Mouse (Mus musculus): ENCODE measurements around the gene Olfr1357. TPM values are rescaled to one million over a fixed set of nuclear protein-coding genes. Genes with fewer than 3 reads are reported as not detected.

Gene Olfr1357
- polyA plus RNA-seq, 1 experiment: not detected

- DNase-seq (ENCODE audit: low read depth): no peak
- TF ChIP-seq POLR2A (IDR thresholded peaks at IDR 0.05; ENCODE audit: borderline replicate concordance, extremely low read depth, insufficient read depth, insufficient read length, poor library complexity, severe bottlenecking) (no peak), CTCF (IDR thresholded peaks at IDR 0.05; ENCODE audit: borderline replicate concordance, extremely low read depth, insufficient read depth, insufficient read length) (no peak)
Measured at GRCm38 (mm10) chr10:78578204-78578603, 39.7 kb downstream of the Olfr1357 start.

- no peak for TF ChIP-seq CTCF (IDR thresholded peaks at IDR 0.05; ENCODE audit: borderline replicate concordance, extremely low read depth, insufficient read depth, insufficient read length)
- TF ChIP-seq POLR2A (IDR thresholded peaks at IDR 0.05; ENCODE audit: borderline replicate concordance, extremely low read depth, insufficient read depth, insufficient read length, poor library complexity, severe bottlenecking): no peak
Measured at GRCm38 (mm10) chr10:78576435-78577184, 41.3 kb downstream of the Olfr1357 start.

DNA sequence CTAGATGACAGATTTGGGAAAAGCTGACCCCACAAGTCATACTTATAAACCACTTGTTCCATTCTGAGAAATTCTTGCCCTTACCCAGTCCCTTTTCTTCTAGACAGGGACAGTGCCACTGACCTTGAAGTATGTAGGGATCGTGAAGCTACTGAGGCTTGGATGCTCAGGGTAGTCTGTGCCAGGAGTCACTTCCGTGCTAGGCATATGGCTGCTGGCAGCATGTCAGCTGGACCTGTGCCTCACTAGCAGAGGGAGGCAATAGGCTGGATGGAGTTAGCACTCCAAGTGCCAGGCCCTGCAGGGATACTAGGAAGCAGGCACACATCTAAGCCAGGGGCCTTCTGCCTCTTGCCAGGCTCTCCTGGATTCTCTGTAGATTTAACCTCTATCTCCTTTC is 42.2 kb downstream of the Olfr1357 start:
- TF ChIP-seq CTCF (IDR thresholded peaks at IDR 0.05; ENCODE audit: borderline replicate concordance, extremely low read depth, insufficient read depth, insufficient read length) (no peak), POLR2A (IDR thresholded peaks at IDR 0.05; ENCODE audit: borderline replicate concordance, extremely low read depth, insufficient read depth, insufficient read length, poor library complexity, severe bottlenecking) (no peak)
- DNase-seq (ENCODE audit: low read depth): peak; percentile 80

More at GRCm38 (mm10) chr10:78576435-78577184, 41.3 kb downstream of the Olfr1357 start:
- no peak for DNase-seq (ENCODE audit: low read depth)

- no peak for DNase-seq (ENCODE audit: low read depth)
- TF ChIP-seq CTCF (IDR thresholded peaks at IDR 0.05; ENCODE audit: borderline replicate concordance, extremely low read depth, insufficient read depth, insufficient read length) (no peak), POLR2A (IDR thresholded peaks at IDR 0.05; ENCODE audit: borderline replicate concordance, extremely low read depth, insufficient read depth, insufficient read length, poor library complexity, severe bottlenecking) (no peak)
Measured at GRCm38 (mm10) chr10:78575105-78575632, 42.7 kb downstream of the Olfr1357 start.

- no peak for TF ChIP-seq CTCF (IDR thresholded peaks at IDR 0.05; ENCODE audit: borderline replicate concordance, extremely low read depth, insufficient read depth, insufficient read length)
- TF ChIP-seq POLR2A (IDR thresholded peaks at IDR 0.05; ENCODE audit: borderline replicate concordance, extremely low read depth, insufficient read depth, insufficient read length, poor library complexity, severe bottlenecking): no peak
- peak; percentile 98 for DNase-seq (ENCODE audit: low read depth)
Measured at GRCm38 (mm10) chr10:78574250-78575104, 43.4 kb downstream of the Olfr1357 start, which contains the start of gene Ilvbl. Gene Ilvbl (plus strand): TSS chr10:78574346.

- no peak for TF ChIP-seq POLR2A (IDR thresholded peaks at IDR 0.05; ENCODE audit: borderline replicate concordance, extremely low read depth, insufficient read depth, insufficient read length, poor library complexity, severe bottlenecking)
- TF ChIP-seq CTCF (IDR thresholded peaks at IDR 0.05; ENCODE audit: borderline replicate concordance, extremely low read depth, insufficient read depth, insufficient read length): no peak
- no peak for DNase-seq (ENCODE audit: low read depth)
Measured at GRCm38 (mm10) chr10:78573226-78573625, 44.6 kb downstream of the Olfr1357 start.

DNA sequence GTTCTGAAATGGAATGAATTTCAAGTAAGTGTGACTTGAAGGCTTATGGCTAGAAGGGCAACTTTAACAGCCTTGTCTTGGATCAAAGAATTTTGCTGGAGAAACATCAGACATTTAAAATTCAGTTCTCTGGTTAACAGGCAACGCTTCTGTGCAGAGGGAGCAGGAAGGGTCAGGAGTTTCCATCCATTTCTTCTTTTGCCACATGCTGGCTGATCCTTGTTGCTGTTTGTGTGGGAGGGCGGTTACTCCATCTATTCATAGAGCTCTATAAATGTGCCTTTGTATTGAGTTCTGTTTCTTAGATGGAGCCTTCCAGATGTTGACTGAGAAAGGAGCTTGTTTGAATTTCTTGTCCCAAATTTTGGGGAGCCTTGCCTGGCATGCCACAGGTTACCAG is 47.0 kb downstream of the Olfr1357 start:
- TF ChIP-seq POLR2A (IDR thresholded peaks at IDR 0.05; ENCODE audit: borderline replicate concordance, extremely low read depth, insufficient read depth, insufficient read length, poor library complexity, severe bottlenecking) (no peak), CTCF (IDR thresholded peaks at IDR 0.05; ENCODE audit: borderline replicate concordance, extremely low read depth, insufficient read depth, insufficient read length) (no peak)
- DNase-seq (ENCODE audit: low read depth): no peak

DNA sequence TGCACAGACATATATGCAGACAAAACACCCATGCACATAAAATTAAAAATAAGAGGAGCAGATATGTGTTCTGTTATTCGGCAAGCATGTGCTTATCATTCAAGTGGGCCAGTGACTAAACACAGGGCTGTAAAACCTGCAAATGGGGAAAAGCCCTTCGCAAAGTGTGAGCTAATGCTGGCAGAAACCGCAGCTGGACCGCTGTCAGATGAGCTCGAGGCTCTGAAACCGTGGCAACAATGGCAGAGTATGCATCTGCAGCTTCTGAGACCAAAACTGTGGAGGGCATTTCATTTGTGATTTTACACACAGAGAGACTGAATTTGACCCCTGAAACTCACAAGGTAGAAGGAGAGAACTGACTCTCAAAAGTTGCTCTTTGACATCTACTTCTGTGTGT is 47.5 kb downstream of the Olfr1357 start:
- TF ChIP-seq CTCF (IDR thresholded peaks at IDR 0.05; ENCODE audit: borderline replicate concordance, extremely low read depth, insufficient read depth, insufficient read length): no peak
- TF ChIP-seq POLR2A (IDR thresholded peaks at IDR 0.05; ENCODE audit: borderline replicate concordance, extremely low read depth, insufficient read depth, insufficient read length, poor library complexity, severe bottlenecking): no peak
- no peak for DNase-seq (ENCODE audit: low read depth)

- no peak for TF ChIP-seq POLR2A (IDR thresholded peaks at IDR 0.05; ENCODE audit: borderline replicate concordance, extremely low read depth, insufficient read depth, insufficient read length, poor library complexity, severe bottlenecking)
- no peak for DNase-seq (ENCODE audit: low read depth)
Measured at GRCm38 (mm10) chr10:78569686-78570085, 48.2 kb downstream of the Olfr1357 start.

DNA sequence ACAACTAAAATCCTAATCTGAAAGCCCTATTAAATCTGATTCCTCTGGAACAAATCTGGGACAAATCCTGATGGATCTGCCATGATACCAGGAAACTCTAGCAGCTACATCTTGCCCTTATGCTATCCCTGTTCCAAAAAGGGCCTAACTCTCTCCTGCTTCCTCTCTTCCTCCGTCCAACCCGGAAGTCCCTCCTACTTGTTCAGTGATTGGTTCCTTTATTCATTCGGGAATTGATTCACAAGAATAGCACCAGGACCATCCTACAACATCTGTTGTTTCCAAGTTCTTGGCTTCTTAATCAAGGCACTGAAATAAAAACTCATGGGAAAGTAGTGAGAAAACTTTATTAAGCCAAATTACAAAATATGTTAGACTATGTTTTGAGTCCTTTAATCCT is 48.7 kb downstream of the Olfr1357 start:
- no peak for TF ChIP-seq POLR2A (IDR thresholded peaks at IDR 0.05; ENCODE audit: borderline replicate concordance, extremely low read depth, insufficient read depth, insufficient read length, poor library complexity, severe bottlenecking)
- TF ChIP-seq CTCF (IDR thresholded peaks at IDR 0.05; ENCODE audit: borderline replicate concordance, extremely low read depth, insufficient read depth, insufficient read length): no peak
- DNase-seq (ENCODE audit: low read depth): no peak

DNA sequence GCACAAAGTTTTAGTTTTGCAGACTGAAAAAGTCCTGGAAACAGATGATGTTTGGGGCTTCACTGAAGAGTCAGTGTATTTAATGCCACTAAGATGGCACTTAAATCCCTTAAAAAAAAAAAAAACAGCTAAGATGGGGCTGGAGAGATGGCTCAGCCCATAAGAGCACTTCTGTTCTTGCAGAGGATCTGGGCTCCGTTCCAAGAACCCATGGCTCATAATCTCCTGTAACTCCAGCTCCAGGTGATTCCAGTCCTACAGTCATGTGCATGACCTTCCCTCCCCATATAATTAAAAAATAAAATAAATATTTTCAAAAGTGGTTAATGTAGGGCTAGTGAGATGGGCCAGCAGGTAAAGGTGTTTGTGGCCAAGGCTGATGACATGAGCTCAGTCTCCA is 52.8 kb downstream of the Olfr1357 start:
- TF ChIP-seq POLR2A (IDR thresholded peaks at IDR 0.05; ENCODE audit: borderline replicate concordance, extremely low read depth, insufficient read depth, insufficient read length, poor library complexity, severe bottlenecking) (no peak), CTCF (IDR thresholded peaks at IDR 0.05; ENCODE audit: borderline replicate concordance, extremely low read depth, insufficient read depth, insufficient read length) (no peak)
- no peak for DNase-seq (ENCODE audit: low read depth)

Other genes with a start within 250 kb of the Olfr1357 start
- gene Rrp1, start 205.0 kb downstream of the Olfr1357 start, polyA plus RNA-seq (2012; rRNA removed): 211 and 385 TPM in 2 replicates
- gene Cstb, start 192.4 kb downstream of the Olfr1357 start, polyA plus RNA-seq (2012; rRNA removed): 53.5 and 72.9 TPM in 2 replicates
- 13.8 and 26.2 TPM in 2 replicates for gene Pdxk, start 153.1 kb downstream of the Olfr1357 start, polyA plus RNA-seq (2012; rRNA removed)
- gene Olfr1358, start 100.6 kb downstream of the Olfr1357 start, polyA plus RNA-seq (2012; rRNA removed): 0.08 TPM in 1 of 2 replicates, not detected in the other
- gene Ilvbl, start 43.7 kb downstream of the Olfr1357 start, polyA plus RNA-seq (2012; rRNA removed): 44.6 and 45.2 TPM in 2 replicates
- gene Syde1, start 26.1 kb downstream of the Olfr1357 start, polyA plus RNA-seq (2012; rRNA removed): 9.1 and 9.5 TPM in 2 replicates
- 0.03 and 0.10 TPM in 2 replicates for gene Casp14, start 100.2 kb upstream of the Olfr1357 start, polyA plus RNA-seq (2012; rRNA removed)
- 0.14 TPM in 1 of 2 replicates, not detected in the other for gene Ccdc105, start 135.0 kb upstream of the Olfr1357 start, polyA plus RNA-seq (2012; rRNA removed)
- gene Slc1a6, start 162.4 kb upstream of the Olfr1357 start, polyA plus RNA-seq (2012; rRNA removed): 12.9 and 18.2 TPM in 2 replicates
- gene Olfr1356, start 234.1 kb upstream of the Olfr1357 start, polyA plus RNA-seq (2012; rRNA removed): not detected in 2 replicates